In the genomic region with DNA sequence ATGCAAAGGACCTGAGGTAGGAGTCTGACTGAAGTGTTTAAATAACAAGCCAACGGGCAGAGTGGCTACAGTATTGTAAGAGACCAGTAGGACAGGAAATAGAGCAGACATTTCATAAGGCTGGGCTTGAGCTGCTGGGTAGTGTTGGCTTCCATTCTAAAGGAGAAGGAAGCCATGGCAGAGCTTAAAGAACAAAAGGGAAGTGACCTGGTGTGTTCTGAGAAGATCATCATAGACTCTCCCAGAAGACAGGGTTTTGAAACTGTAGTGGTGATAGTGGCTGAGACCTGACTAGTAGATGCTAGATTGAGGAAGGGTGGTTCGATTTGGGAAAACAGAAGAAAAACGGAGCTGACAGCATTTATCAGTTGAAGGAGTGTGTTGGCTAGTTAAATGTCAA, we compare ENCODE assay signal across 18 mouse cellular contexts.
"Had no signal": no experiment of that assay in that cellular context is flagged by ENCODE, and none has a peak within 500 bp of the region (broad histone marks: within the 10 kb centered on the region; RNA-seq: fewer than 3 reads in every experiment).

No protein-coding gene starts in this region.

- H3K27me3 ChIP-seq: liver, embryonic 13.5 days; midbrain, embryonic 12.5 days; midbrain, embryonic 15.5 days; neural tube, embryonic 13.5 days had no signal

- H3K36me3 ChIP-seq: liver, embryonic 13.5 days; midbrain, embryonic 12.5 days; midbrain, embryonic 15.5 days; neural tube, embryonic 13.5 days had no signal

- ATAC-seq: midbrain, embryonic 15.5 days had no signal

- H3K4me3 ChIP-seq: left cerebral cortex, adult 2 months; liver, embryonic 13.5 days; midbrain, embryonic 12.5 days; midbrain, embryonic 15.5 days; neural tube, embryonic 13.5 days had no signal

- H3K27ac ChIP-seq: left cerebral cortex, adult 2 months; liver, embryonic 13.5 days; macrophage; midbrain, embryonic 12.5 days; midbrain, embryonic 15.5 days; neural tube, embryonic 13.5 days; stomach, postnatal 0 days had no signal

- H3K9ac ChIP-seq: liver, embryonic 13.5 days; midbrain, embryonic 12.5 days; midbrain, embryonic 15.5 days; neural tube, embryonic 13.5 days had no signal

- DNase-seq: kidney, adult 18-20 months; kidney, adult 9 months; kidney, postnatal 14 days; kidney, postnatal 4 days; layer of hippocampus, adult 9-11 months; layer of hippocampus, postnatal 36 days; liver, embryonic 13.5 days; lung, adult 2 months; lung, postnatal 14 days; thymus, adult 2 months; thymus, postnatal 14 days; thymus, postnatal 4 days had no signal

- H3K9me3 ChIP-seq: liver, embryonic 13.5 days; midbrain, embryonic 12.5 days; midbrain, embryonic 15.5 days; neural tube, embryonic 13.5 days had no signal

- H3K4me1 ChIP-seq: liver, embryonic 13.5 days; midbrain, embryonic 12.5 days; midbrain, embryonic 15.5 days; neural tube, embryonic 13.5 days had no signal
